Mouse (Mus musculus) bone marrow, adult 2 months (tissue): ENCODE results near the gene Trpv1.

Experiments used
- CTCF ChIP-seq: fragments of 200-500 bp; IDR thresholded peaks from 2 replicates; pipeline ENCODE4 v1.5.1; 2011; ENCODE audit warnings: low read length, control low read depth; ENCODE audit not compliant: control insufficient read depth, insufficient read depth
- POLR2A ChIP-seq: fragments of 200-500 bp; IDR thresholded peaks from 2 replicates; pipeline ENCODE4 v1.6.1; 2011; ENCODE audit warnings: low read depth, mild to moderate bottlenecking, control low read depth, low read length, borderline replicate concordance; ENCODE audit not compliant: control insufficient read depth

- no peak for TF ChIP-seq POLR2A
- no peak for TF ChIP-seq CTCF
These were observed 55.5 kb downstream of the Trpv1 start for GRCm38 (mm10) chr11:73289621-73290020.
